Mouse (Mus musculus): ENCODE results near the gene Elfn2.

- TF ChIP-seq POLR2A (IDR thresholded peaks at IDR 0.05; ENCODE audit: extremely low read depth, insufficient read depth, low read length) (no peak), CTCF (IDR thresholded peaks at IDR 0.05; ENCODE audit: low read depth, low read length) (no peak)
Observed at GRCm38 (mm10) chr15:78716936-78717335, 1.6 kb downstream of the Elfn2 start.

All from liver, adult 2 months (tissue).